Mouse (Mus musculus) limb, embryonic 12.5 days (tissue): Measurements from ENCODE around the gene Tnfrsf25. TPM values are rescaled to one million over a fixed set of nuclear protein-coding genes. Genes with fewer than 3 reads are reported as not detected.

Experiments
- ATAC-seq: fragments of 200-750 bp; cut with Nextera tagmentation; 2 replicates; pipeline ENCODE4 v1.8.0; 2017; ENCODE audit warnings: low read depth, moderate TSS enrichment; ENCODE audit not compliant: insufficient number of reproducible peaks, insufficient read depth, low FRiP score, low TSS enrichment
- H3K27ac ChIP-seq: fragments of 300-500 bp; sonication (generic); 2 replicates; pipeline ENCODE4 v1.5.1; 2016; ENCODE audit warnings: mild to moderate bottlenecking, moderate library complexity
- H3K27me3 ChIP-seq: fragments of 300-500 bp; sonication (generic); 2 replicates; pipeline ENCODE4 v1.6.1; 2016; ENCODE audit warnings: mild to moderate bottlenecking, moderate library complexity
- H3K36me3 ChIP-seq: fragments of 300-500 bp; sonication (generic); 2 replicates; pipeline ENCODE4 v1.6.1; 2016; ENCODE audit warnings: mild to moderate bottlenecking, moderate library complexity
- H3K4me1 ChIP-seq: fragments of 300-500 bp; sonication (generic); replicated peaks from 2 replicates; pipeline ENCODE4 v1.6.1; 2016
- H3K4me2 ChIP-seq: fragments of 300-500 bp; sonication (generic); 2 replicates; pipeline ENCODE4 v1.6.1; 2016; ENCODE audit warnings: mild to moderate bottlenecking, moderate library complexity
- H3K4me3 ChIP-seq: fragments of 300-500 bp; sonication (generic); replicated peaks from 2 replicates; pipeline ENCODE4 v1.5.1; 2016; ENCODE audit warnings: mild to moderate bottlenecking
- H3K9ac ChIP-seq: fragments of 300-500 bp; sonication (generic); replicated peaks from 2 replicates; pipeline ENCODE4 v1.6.1; 2016; ENCODE audit warnings: mild to moderate bottlenecking, moderate library complexity
- H3K9me3 ChIP-seq: fragments of 300-500 bp; sonication (generic); 2 replicates; pipeline ENCODE4 v1.6.1; 2016; ENCODE audit warnings: mild to moderate bottlenecking, moderate library complexity
- WGBS: fragments of 180-500 bp; shearing (Covaris S2); methylation state at CpG from one replicate; pipeline ENCODE4 v1.1.7; 2016; 5-methylcytosine and 5-hydroxymethylcytosine counted together
- polyA plus RNA-seq: library from polyadenylated mRNA; unstranded; fragments of >200 nt; fragmentation: Nextera tagmentation; extraction: Ambion mirVana; gene quantifications from 2 replicates; pipeline ENCODE4 v1.2.1, GENCODE M21; 2016

The Tnfrsf25 gene
- polyA plus RNA-seq, 1 experiment from 2014 or later = 1.9 TPM

DNA sequence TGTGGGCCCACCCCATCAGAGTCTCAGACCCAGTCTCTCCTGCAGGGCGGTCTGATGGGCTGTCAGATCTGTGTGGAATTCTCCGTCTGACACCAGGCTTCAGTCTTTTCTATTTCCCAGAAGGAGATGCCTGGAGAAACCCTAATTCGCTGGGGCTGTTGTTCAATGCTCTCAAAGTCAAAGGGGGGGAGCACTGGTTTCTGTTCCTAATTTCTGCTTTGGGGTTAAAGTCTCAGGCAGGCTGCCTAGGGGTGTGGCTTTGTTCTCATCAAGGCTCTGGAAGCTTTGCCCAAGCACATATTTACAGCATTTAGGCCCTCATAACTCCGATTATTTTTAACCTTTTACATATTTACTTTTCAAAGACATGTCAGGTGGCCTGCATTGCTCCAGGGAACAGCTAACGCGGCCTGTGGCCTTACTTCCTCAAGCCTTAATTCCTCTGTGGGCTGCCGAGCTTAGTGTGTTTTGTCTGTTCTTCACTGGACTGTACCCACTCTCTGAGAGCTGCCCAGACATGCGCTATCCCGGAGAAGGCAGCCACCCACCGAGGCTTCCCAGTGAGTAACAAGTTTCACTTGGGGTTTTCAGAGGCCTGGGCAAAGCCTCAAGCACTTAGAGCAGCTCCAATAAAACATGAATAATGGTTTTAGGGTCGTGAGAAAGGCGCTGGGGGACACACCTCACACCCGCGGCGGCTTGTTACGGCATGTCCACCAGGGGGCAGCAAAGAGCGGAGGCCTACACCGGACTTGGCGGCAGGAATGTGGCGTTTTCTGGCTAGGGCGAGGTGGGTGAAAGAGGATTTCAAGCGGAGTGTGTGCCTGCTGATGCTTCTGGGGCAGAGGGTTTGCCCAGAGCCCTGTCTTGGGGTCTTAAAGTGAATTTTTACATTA lies 49.5 kb downstream of the Tnfrsf25 start:
- no peak for ATAC-seq
- Histone ChIP-seq H3K27me3 (peaks cover 63% of the 10 kb centered on the region), H3K4me2 (peak overlapping the region; percentile 35), H3K36me3 (no peaks in the 10 kb centered on the region), H3K27ac (no peak overlapping the region), H3K9me3 (no peaks in the 10 kb centered on the region), H3K9ac (no peak overlapping the region), H3K4me3 (no peak overlapping the region), H3K4me1 (0 out of 2 replicates have a peak, but pooled peaks cover 3% of the 10 kb centered on the region)
- 15% methylated on average over 22 of the region's 22 CpGs for WGBS

- WGBS = 77% methylated on average over 8 of the region's 8 CpGs
These were observed 52.3 kb downstream of the Tnfrsf25 start for GRCm38 (mm10) chr4:152168052-152168451.

GRCm38 (mm10) chr4:152169103-152169502 lies 53.4 kb downstream of the Tnfrsf25 start:
- 82% methylated on average over 7 of the region's 7 CpGs for WGBS
- H3K27ac ChIP-seq = no peak overlapping the region
- no peaks in the 10 kb centered on the region for H3K36me3 ChIP-seq
- H3K4me2 ChIP-seq = no peak overlapping the region
- ATAC-seq = no peak
- no peak overlapping the region for H3K9ac ChIP-seq
- H3K9me3 ChIP-seq = no peaks in the 10 kb centered on the region
- H3K4me1 ChIP-seq = 0 out of 2 replicates have a peak, but pooled peaks cover 3% of the 10 kb centered on the region
- peaks cover 36% of the 10 kb centered on the region for H3K27me3 ChIP-seq
- no peak overlapping the region for H3K4me3 ChIP-seq

More at GRCm38 (mm10) chr4:152168052-152168451, 52.3 kb downstream of the Tnfrsf25 start:
- H3K4me3 ChIP-seq = no peak overlapping the region
- 0 out of 2 replicates have a peak, but pooled peaks cover 3% of the 10 kb centered on the region for H3K4me1 ChIP-seq
- peaks cover 42% of the 10 kb centered on the region for H3K27me3 ChIP-seq
- no peak for ATAC-seq
- no peak overlapping the region for H3K9ac ChIP-seq
- no peaks in the 10 kb centered on the region for H3K36me3 ChIP-seq
- H3K9me3 ChIP-seq = no peaks in the 10 kb centered on the region
- no peak overlapping the region for H3K27ac ChIP-seq
- no peak overlapping the region for H3K4me2 ChIP-seq

Other genes starting within 250 kb of the Tnfrsf25 start
- gene Dnajc11, start 182.2 kb upstream of the Tnfrsf25 start, polyA plus RNA-seq = 86.9 and 93.3 TPM in 2 replicates
- gene Thap3, start 126.9 kb upstream of the Tnfrsf25 start, polyA plus RNA-seq = 45.5 and 46.7 TPM in 2 replicates
- 41.8 and 43.6 TPM in 2 replicates for gene Phf13, start 119.7 kb upstream of the Tnfrsf25 start, polyA plus RNA-seq
- gene Klhl21, start 107.1 kb upstream of the Tnfrsf25 start, polyA plus RNA-seq = 16.9 and 18.3 TPM in 2 replicates
- gene Zbtb48, start 88.3 kb upstream of the Tnfrsf25 start, polyA plus RNA-seq = 25.6 and 30.5 TPM in 2 replicates
- gene Tas1r1, start 77.4 kb upstream of the Tnfrsf25 start, polyA plus RNA-seq = 0.91 and 1.1 TPM in 2 replicates
- 45.2 and 46.3 TPM in 2 replicates for gene Nol9, start 76.6 kb upstream of the Tnfrsf25 start, polyA plus RNA-seq
- 17.4 and 17.7 TPM in 2 replicates for gene Plekhg5, start 43.4 kb upstream of the Tnfrsf25 start, polyA plus RNA-seq
- gene Espn, start 36.4 kb downstream of the Tnfrsf25 start, polyA plus RNA-seq = 1.9 and 2.3 TPM in 2 replicates
- gene Hes2, start 42.9 kb downstream of the Tnfrsf25 start, polyA plus RNA-seq = not detected in 2 replicates
- gene Acot7, start 62.2 kb downstream of the Tnfrsf25 start, polyA plus RNA-seq = 37.6 and 40.2 TPM in 2 replicates
- gene Gpr153, start 158.3 kb downstream of the Tnfrsf25 start, polyA plus RNA-seq = 6.4 and 7.2 TPM in 2 replicates
- not detected in 2 replicates for gene Hes3, start 175.7 kb downstream of the Tnfrsf25 start, polyA plus RNA-seq
- gene Icmt, start 181.3 kb downstream of the Tnfrsf25 start, polyA plus RNA-seq = 29.3 and 33.2 TPM in 2 replicates
- 0.47 and 0.68 TPM in 2 replicates for gene Rnf207, start 203.1 kb downstream of the Tnfrsf25 start, polyA plus RNA-seq
- 405 and 448 TPM in 2 replicates for gene Rpl22, start 209.8 kb downstream of the Tnfrsf25 start, polyA plus RNA-seq
- gene Chd5, start 222.7 kb downstream of the Tnfrsf25 start, polyA plus RNA-seq = 0.08 and 0.41 TPM in 2 replicates